Mouse (Mus musculus) adrenal gland, postnatal 14 days (tissue): ENCODE results near the gene Cdc42se2. TPM values are rescaled to one million over a fixed set of nuclear protein-coding genes. Genes with fewer than 3 reads are reported as not detected.

Experiments
- DNase-seq: peaks from one replicate; pipeline ENCODE4 v3.0.0; 2021; ENCODE audit warnings: mixed read lengths
- total RNA-seq: library from RNA; stranded (reverse); gene quantifications from 2 replicates; pipeline ENCODE4 v1.2.3, GENCODE M21; 2021

Gene Cdc42se2
- total RNA-seq, 1 experiment from 2014 or later, result 19.7 TPM

GRCm38 (mm10) chr11:54708153-54708552 lies 79.3 kb downstream of the Cdc42se2 start:
- no peak for DNase-seq

- DNase-seq, result peak; percentile 84
These were observed 84.2 kb downstream of the Cdc42se2 start for GRCm38 (mm10) chr11:54703306-54703705.

GRCm38 (mm10) chr11:54701848-54702247 lies 85.6 kb downstream of the Cdc42se2 start:
- no peak for DNase-seq

- DNase-seq, result no peak
These were observed 87.5 kb downstream of the Cdc42se2 start for GRCm38 (mm10) chr11:54699972-54700371.

GRCm38 (mm10) chr11:54698636-54699035 lies 88.8 kb downstream of the Cdc42se2 start:
- no peak for DNase-seq

- DNase-seq, result no peak
These were observed 89.9 kb downstream of the Cdc42se2 start for GRCm38 (mm10) chr11:54697611-54698010.

- peak; percentile 70 for DNase-seq
These were observed 91.5 kb downstream of the Cdc42se2 start for GRCm38 (mm10) chr11:54695951-54696350.

GRCm38 (mm10) chr11:54694291-54694690 lies 93.2 kb downstream of the Cdc42se2 start:
- no peak for DNase-seq

GRCm38 (mm10) chr11:54693696-54694095 lies 93.8 kb downstream of the Cdc42se2 start:
- no peak for DNase-seq

- DNase-seq, result peak; percentile 21
These were observed 96.3 kb downstream of the Cdc42se2 start for GRCm38 (mm10) chr11:54691179-54691578.

GRCm38 (mm10) chr11:54690171-54690570 lies 97.3 kb downstream of the Cdc42se2 start:
- no peak for DNase-seq

- no peak for DNase-seq
These were observed 102.6 kb downstream of the Cdc42se2 start for GRCm38 (mm10) chr11:54684831-54685230.

- DNase-seq, result no peak
These were observed 108.3 kb downstream of the Cdc42se2 start for GRCm38 (mm10) chr11:54679141-54679540.

GRCm38 (mm10) chr11:54675792-54676489 lies 111.5 kb downstream of the Cdc42se2 start:
- no peak for DNase-seq

- DNase-seq, result no peak
These were observed 113.7 kb downstream of the Cdc42se2 start for GRCm38 (mm10) chr11:54673575-54674298.

Other genes with a start within 250 kb of the Cdc42se2 start
- 18.5 and 26.0 TPM in 2 replicates for gene Lyrm7, start 73.2 kb upstream of the Cdc42se2 start, total RNA-seq
- 379 and 380 TPM in 2 replicates for gene Hint1, start 78.7 kb upstream of the Cdc42se2 start, total RNA-seq
- 308 and 532 TPM in 2 replicates for gene Gpx3, start 114.8 kb upstream of the Cdc42se2 start, total RNA-seq
- 53.8 and 74.2 TPM in 2 replicates for gene Tnip1, start 175.2 kb upstream of the Cdc42se2 start, total RNA-seq
- 146 and 152 TPM in 2 replicates for gene Anxa6, start 245.8 kb upstream of the Cdc42se2 start, total RNA-seq